Mouse (Mus musculus) hindbrain, postnatal 0 days (tissue): Measurements from ENCODE around the gene Stpg4. TPM values are rescaled to one million over a fixed set of nuclear protein-coding genes. Genes with fewer than 3 reads are reported as not detected.

Experiments
- ATAC-seq: fragments of 200-750 bp; cut with Nextera tagmentation; 2 replicates; pipeline ENCODE4 v1.8.0; 2017; ENCODE audit warnings: mild to moderate bottlenecking, moderate TSS enrichment, moderate library complexity
- DNase-seq: peaks from one replicate; pipeline ENCODE4 v3.0.0-alpha.2; 2015; ENCODE audit warnings: low spot score
- H3K27ac ChIP-seq: fragments of 300-500 bp; sonication (generic); 2 replicates; pipeline ENCODE4 v1.5.1; 2014; ENCODE audit warnings: mild to moderate bottlenecking
- H3K27me3 ChIP-seq: fragments of 300-500 bp; sonication (generic); 2 replicates; pipeline ENCODE4 v1.6.1; 2014; ENCODE audit warnings: low read length, mixed read lengths; ENCODE audit not compliant: insufficient read depth
- H3K36me3 ChIP-seq: fragments of 300-500 bp; sonication (generic); 2 replicates; pipeline ENCODE4 v1.6.1; 2014; ENCODE audit warnings: low read length, mixed read lengths; ENCODE audit not compliant: insufficient read depth
- H3K4me1 ChIP-seq: fragments of 300-500 bp; sonication (generic); 2 replicates; pipeline ENCODE4 v1.6.1; 2014; ENCODE audit warnings: antibody characterized with exemption, low read length, mixed read lengths; ENCODE audit not compliant: insufficient read depth
- H3K4me2 ChIP-seq: fragments of 300-500 bp; sonication (generic); 2 replicates; pipeline ENCODE4 v1.6.1; 2014; ENCODE audit warnings: low read depth, mild to moderate bottlenecking, low read length, moderate library complexity, mixed read lengths
- H3K4me3 ChIP-seq: fragments of 300-500 bp; sonication (generic); 2 replicates; pipeline ENCODE4 v1.5.1; 2014; ENCODE audit warnings: low read length
- H3K9ac ChIP-seq: fragments of 300-500 bp; sonication (generic); replicated peaks from 2 replicates; pipeline ENCODE4 v1.6.1; 2014; ENCODE audit warnings: mild to moderate bottlenecking, low read length, moderate library complexity, mixed read lengths
- H3K9me3 ChIP-seq: fragments of 300-500 bp; sonication (generic); 2 replicates; pipeline ENCODE4 v1.6.1; 2016; ENCODE audit warnings: low read length, mixed read lengths
- CTCF ChIP-seq: IDR thresholded peaks from 2 replicates; pipeline ENCODE4 v1.5.1; 2016; ENCODE audit warnings: antibody characterized with exemption, control low read depth, low read depth
- WGBS: fragments of 180-500 bp; shearing (Covaris S2); extraction: QIAGEN DNeasy Blood & Tissue Kit; methylation state at CpG from one replicate; pipeline ENCODE4 v1.1.7; 2014; 5-methylcytosine and 5-hydroxymethylcytosine counted together
- polyA plus RNA-seq: library from polyadenylated mRNA; unstranded; fragments of >200 nt; fragmentation: Nextera tagmentation; extraction: Ambion mirVana; gene quantifications from 2 replicates; pipeline ENCODE4 v1.2.1, GENCODE M21; 2015
- total RNA-seq: library from RNA; depleted of rRNA; stranded (reverse); fragments of >200 nt; gene quantifications from 2 replicates; pipeline ENCODE4 v1.2.3, GENCODE M21; 2014

Gene Stpg4
- total and polyA plus RNA-seq, 2 experiments from 2014 or later: 0.31 TPM; not detected in 1

GRCm38 (mm10) chr17:87441537-87441936 lies 14.0 kb upstream of the Stpg4 start:
- Histone ChIP-seq H3K4me1 (peaks cover 22% of the 10 kb centered on the region), H3K4me3 (peak overlapping the region; percentile 16), H3K9ac (no peak overlapping the region), H3K27me3 (no peaks in the 10 kb centered on the region), H3K4me2 (peak overlapping the region; percentile 80), H3K27ac (no peak overlapping the region), H3K9me3 (no peaks in the 10 kb centered on the region), H3K36me3 (no peaks in the 10 kb centered on the region)
- TF ChIP-seq CTCF: no peak
- WGBS: 47% methylated on average over 2 of the region's 2 CpGs
- no peak for ATAC-seq
- no peak for DNase-seq

- 83% methylated on average over 2 of the region's 2 CpGs for WGBS
- no peak overlapping the region for H3K4me3 ChIP-seq
- H3K4me1 ChIP-seq: peaks cover 22% of the 10 kb centered on the region
- TF ChIP-seq CTCF: no peak
- H3K27ac ChIP-seq: no peak overlapping the region
- ATAC-seq (no peak), DNase-seq (no peak)
- H3K9me3 ChIP-seq: no peaks in the 10 kb centered on the region
- H3K9ac ChIP-seq: no peak overlapping the region
- no peak overlapping the region for H3K4me2 ChIP-seq
- no peaks in the 10 kb centered on the region for H3K27me3 ChIP-seq
- peaks cover 5% of the 10 kb centered on the region; the same call in 1 of the 2 replicates for H3K36me3 ChIP-seq
Observed at GRCm38 (mm10) chr17:87439441-87439840, 11.9 kb upstream of the Stpg4 start.

- no peak overlapping the region for H3K27ac ChIP-seq
- no peaks in the 10 kb centered on the region for H3K27me3 ChIP-seq
- no peaks in the 10 kb centered on the region for H3K9me3 ChIP-seq
- peaks cover 33% of the 10 kb centered on the region for H3K36me3 ChIP-seq
- H3K4me2 ChIP-seq: no peak overlapping the region
- no peak overlapping the region for H3K4me3 ChIP-seq
- WGBS: 91% methylated on average over 3 of the region's 3 CpGs
- no peak for DNase-seq
- H3K4me1 ChIP-seq: no peaks in the 10 kb centered on the region
- no peak for ATAC-seq
- H3K9ac ChIP-seq: no peak overlapping the region
- no peak for TF ChIP-seq CTCF
Observed at GRCm38 (mm10) chr17:87433929-87434328, 6.4 kb upstream of the Stpg4 start.

- WGBS: 96% methylated on average over 5 of the region's 5 CpGs
- no peak for DNase-seq
- Histone ChIP-seq H3K9ac (no peak overlapping the region), H3K4me3 (no peak overlapping the region), H3K4me1 (no peaks in the 10 kb centered on the region), H3K36me3 (peaks cover 33% of the 10 kb centered on the region), H3K4me2 (no peak overlapping the region), H3K27ac (no peak overlapping the region), H3K27me3 (no peaks in the 10 kb centered on the region), H3K9me3 (no peaks in the 10 kb centered on the region)
- ATAC-seq: no peak
- TF ChIP-seq CTCF: no peak
Observed at GRCm38 (mm10) chr17:87432743-87433142, 5.2 kb upstream of the Stpg4 start.

GRCm38 (mm10) chr17:87432314-87432713 lies 4.8 kb upstream of the Stpg4 start:
- Histone ChIP-seq H3K4me1 (no peaks in the 10 kb centered on the region), H3K4me2 (no peak overlapping the region), H3K27me3 (no peaks in the 10 kb centered on the region), H3K9me3 (no peaks in the 10 kb centered on the region), H3K36me3 (peaks cover 33% of the 10 kb centered on the region), H3K9ac (no peak overlapping the region), H3K4me3 (no peak overlapping the region), H3K27ac (no peak overlapping the region)
- ATAC-seq (no peak), DNase-seq (no peak)
- TF ChIP-seq CTCF: no peak

- Histone ChIP-seq H3K27ac (no peak overlapping the region), H3K27me3 (no peaks in the 10 kb centered on the region), H3K9ac (no peak overlapping the region), H3K4me2 (no peak overlapping the region), H3K36me3 (peaks cover 28% of the 10 kb centered on the region), H3K4me1 (no peaks in the 10 kb centered on the region), H3K4me3 (no peak overlapping the region), H3K9me3 (no peaks in the 10 kb centered on the region)
- no peak for ATAC-seq
- no peak for DNase-seq
- TF ChIP-seq CTCF: no peak
- 84% methylated on average over 3 of the region's 3 CpGs for WGBS
Observed at GRCm38 (mm10) chr17:87429431-87429830, 1.9 kb upstream of the Stpg4 start.

GRCm38 (mm10) chr17:87418082-87418481 lies 9.5 kb downstream of the Stpg4 start:
- Histone ChIP-seq H3K27me3 (no peaks in the 10 kb centered on the region), H3K4me2 (no peak overlapping the region), H3K36me3 (no peaks in the 10 kb centered on the region), H3K27ac (no peak overlapping the region), H3K4me1 (no peaks in the 10 kb centered on the region), H3K4me3 (no peak overlapping the region), H3K9me3 (no peaks in the 10 kb centered on the region), H3K9ac (no peak overlapping the region)
- WGBS: 77% methylated on average over 7 of the region's 7 CpGs
- no peak for TF ChIP-seq CTCF
- DNase-seq (no peak), ATAC-seq (no peak)
